ENCODE assay signal across 22 mouse cellular contexts in the genomic region with DNA sequence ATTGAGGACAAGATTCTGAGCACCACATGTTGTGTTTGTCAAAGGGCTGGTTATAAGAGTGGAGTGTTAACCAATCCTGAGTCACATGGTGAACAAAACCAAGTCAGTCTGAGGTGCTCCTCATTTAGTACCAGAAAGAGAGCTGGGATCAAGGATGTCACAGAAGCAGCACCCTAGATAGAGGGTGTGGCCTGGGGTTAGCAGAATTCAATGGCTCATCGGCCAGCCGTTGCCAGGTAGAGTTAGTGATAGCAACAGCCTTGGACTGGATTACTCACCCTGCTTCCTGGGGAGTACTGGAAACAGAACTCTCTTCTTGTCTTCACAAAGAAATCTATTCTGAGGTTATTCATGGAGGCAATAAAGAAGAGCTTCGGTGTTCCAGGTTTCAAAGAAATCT.
"Had no signal": no experiment of that assay in that cellular context is flagged by ENCODE, and none has a peak within 500 bp of the region (broad histone marks: within the 10 kb centered on the region; RNA-seq: fewer than 3 reads in every experiment).

No protein-coding gene starts in this region.

- H3K4me3 ChIP-seq: kidney, embryonic 15.5 days; limb, embryonic 10.5 days; limb, embryonic 13.5 days; liver, embryonic 12.5 days; liver, embryonic 15.5 days; lung, embryonic 15.5 days; midbrain, embryonic 12.5 days; midbrain, embryonic 15.5 days; neural tube, embryonic 12.5 days; neural tube, embryonic 15.5 days; stomach, embryonic 15.5 days had no signal

- DNase-seq: kidney, adult 8-10 months; kidney, postnatal 10 days; kidney, postnatal 4 days; liver; lung, adult 18-20 months; lung, postnatal 14 days; retina, postnatal 1 day; right cerebral cortex, postnatal 25 days; spleen, adult 18-20 months; thymus, postnatal 25 days had no signal

- H3K27me3 ChIP-seq: kidney, embryonic 15.5 days; limb, embryonic 13.5 days; liver, embryonic 12.5 days; liver, embryonic 15.5 days; lung, embryonic 15.5 days; midbrain, embryonic 12.5 days; midbrain, embryonic 15.5 days; neural tube, embryonic 12.5 days; neural tube, embryonic 15.5 days; stomach, embryonic 15.5 days had no signal

- H3K36me3 ChIP-seq: kidney, embryonic 15.5 days; limb, embryonic 10.5 days; limb, embryonic 13.5 days; liver, embryonic 12.5 days; liver, embryonic 15.5 days; lung, embryonic 15.5 days; midbrain, embryonic 12.5 days; midbrain, embryonic 15.5 days; neural tube, embryonic 12.5 days; neural tube, embryonic 15.5 days; stomach, embryonic 15.5 days had no signal

- H3K9me3 ChIP-seq: kidney, embryonic 15.5 days; limb, embryonic 10.5 days; limb, embryonic 13.5 days; liver, embryonic 12.5 days; liver, embryonic 15.5 days; lung, embryonic 15.5 days; midbrain, embryonic 12.5 days; midbrain, embryonic 15.5 days; neural tube, embryonic 12.5 days; neural tube, embryonic 15.5 days; stomach, embryonic 15.5 days had no signal

- H3K27ac ChIP-seq: kidney, embryonic 15.5 days; limb, embryonic 10.5 days; limb, embryonic 13.5 days; liver, embryonic 12.5 days; liver, embryonic 15.5 days; lung, embryonic 15.5 days; macrophage; midbrain, embryonic 12.5 days; midbrain, embryonic 15.5 days; neural tube, embryonic 12.5 days; neural tube, embryonic 15.5 days; stomach, embryonic 15.5 days had no signal

- H3K4me1 ChIP-seq: kidney, embryonic 15.5 days; limb, embryonic 10.5 days; limb, embryonic 13.5 days; liver, embryonic 12.5 days; liver, embryonic 15.5 days; lung, embryonic 15.5 days; midbrain, embryonic 12.5 days; midbrain, embryonic 15.5 days; neural tube, embryonic 12.5 days; neural tube, embryonic 15.5 days; stomach, embryonic 15.5 days had no signal
